Mouse (Mus musculus): ENCODE data around the gene Aldh1l1.

DNA sequence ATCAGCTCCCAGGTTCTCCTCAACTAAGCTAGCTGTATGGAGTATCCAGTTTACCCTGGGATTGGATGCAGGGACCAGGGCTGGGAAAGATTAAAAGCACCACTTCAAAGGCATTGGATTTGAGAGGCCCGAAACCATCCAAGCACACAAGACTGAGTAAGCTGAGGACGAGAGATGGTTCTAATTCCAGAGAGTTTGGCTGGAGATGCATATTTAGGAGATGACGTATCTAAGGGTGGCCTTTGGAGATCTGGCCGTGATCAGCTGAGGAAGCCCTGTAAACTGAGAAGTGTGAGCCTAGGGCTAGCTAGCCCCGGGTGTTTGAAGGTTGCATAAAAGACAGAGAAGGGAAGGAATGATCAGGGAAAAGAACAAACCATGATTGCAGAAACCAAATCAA is 101.9 kb downstream of the Aldh1l1 start:
- TF ChIP-seq CTCF (conservative IDR thresholded peaks at IDR 0.05; ENCODE audit: insufficient read depth, insufficient read length, low read depth, low read length) (no peak), POLR2A (IDR thresholded peaks at IDR 0.05; ENCODE audit: low read depth, low read length) (no peak)

All from kidney, adult 2 months (tissue).